Mouse (Mus musculus): ENCODE measurements at regions not wholly inside any gene's neighbourhood (a gene's known extent, or its start where the extent isn't known, plus 50 kb on each side); places are given as distances from the start of the nearest gene placed in this dataset.

- no peaks in the 10 kb centered on the region for H3K4me1 ChIP-seq (ENCODE audit: control insufficient read depth, insufficient read depth, low read length)
- no peak overlapping the region for H3K9ac ChIP-seq (ENCODE audit: low read depth, low read length)
- 67% methylated on average over 2 of the region's 2 CpGs for WGBS
- H3K27me3 ChIP-seq (replicated peaks; ENCODE audit: control insufficient read depth, insufficient read depth, low read length): no peaks in the 10 kb centered on the region
- no peak overlapping the region for H3K4me2 ChIP-seq (ENCODE audit: low read depth, low read length)
- ATAC-seq: no peak
- no peaks in the 10 kb centered on the region for H3K36me3 ChIP-seq (ENCODE audit: control insufficient read depth, insufficient read depth, low read length)
- H3K4me3 ChIP-seq (ENCODE audit: low read length): no peak overlapping the region
- H3K9me3 ChIP-seq (ENCODE audit: control insufficient read depth, low read length): no peaks in the 10 kb centered on the region
- H3K27ac ChIP-seq (ENCODE audit: low read length): no peak overlapping the region
These were observed 272.4 kb upstream of the Dach1 start for GRCm38 (mm10) chr14:98441954-98442353.

GRCm38 (mm10) chr14:98431959-98432358 lies 262.4 kb upstream of the Dach1 start:
- 47% methylated on average over 11 of the region's 11 CpGs for WGBS
- H3K4me2 ChIP-seq (ENCODE audit: low read depth, low read length): no peak overlapping the region

GRCm38 (mm10) chr14:98417719-98418118 lies 248.2 kb upstream of the Dach1 start:
- no peak overlapping the region for H3K4me2 ChIP-seq (ENCODE audit: low read depth, low read length)
- no peak for ATAC-seq
- no peaks in the 10 kb centered on the region for H3K27me3 ChIP-seq (replicated peaks; ENCODE audit: control insufficient read depth, insufficient read depth, low read length)
- no peak overlapping the region for H3K9ac ChIP-seq (ENCODE audit: low read depth, low read length)
- no peak overlapping the region for H3K27ac ChIP-seq (ENCODE audit: low read length)
- H3K9me3 ChIP-seq (ENCODE audit: control insufficient read depth, low read length): no peaks in the 10 kb centered on the region
- no peaks in the 10 kb centered on the region for H3K36me3 ChIP-seq (ENCODE audit: control insufficient read depth, insufficient read depth, low read length)
- WGBS: 65% methylated on average over 1 of the region's 1 CpGs
- no peaks in the 10 kb centered on the region for H3K4me1 ChIP-seq (ENCODE audit: control insufficient read depth, insufficient read depth, low read length)
- H3K4me3 ChIP-seq (ENCODE audit: low read length): no peak overlapping the region

More at GRCm38 (mm10) chr14:98431959-98432358, 262.4 kb upstream of the Dach1 start:
- Histone ChIP-seq H3K9ac (ENCODE audit: low read depth, low read length) (no peak overlapping the region), H3K27me3 (replicated peaks; ENCODE audit: control insufficient read depth, insufficient read depth, low read length) (no peaks in the 10 kb centered on the region), H3K4me3 (ENCODE audit: low read length) (no peak overlapping the region), H3K4me1 (ENCODE audit: control insufficient read depth, insufficient read depth, low read length) (no peaks in the 10 kb centered on the region), H3K9me3 (ENCODE audit: control insufficient read depth, low read length) (no peaks in the 10 kb centered on the region), H3K27ac (ENCODE audit: low read length) (no peak overlapping the region), H3K36me3 (ENCODE audit: control insufficient read depth, insufficient read depth, low read length) (no peaks in the 10 kb centered on the region)
- ATAC-seq: no peak

GRCm38 (mm10) chr14:98414201-98414600 lies 244.6 kb upstream of the Dach1 start:
- Histone ChIP-seq H3K4me2 (ENCODE audit: low read depth, low read length) (no peak overlapping the region), H3K4me3 (ENCODE audit: low read length) (no peak overlapping the region), H3K27me3 (replicated peaks; ENCODE audit: control insufficient read depth, insufficient read depth, low read length) (no peaks in the 10 kb centered on the region), H3K4me1 (ENCODE audit: control insufficient read depth, insufficient read depth, low read length) (no peaks in the 10 kb centered on the region), H3K36me3 (ENCODE audit: control insufficient read depth, insufficient read depth, low read length) (no peaks in the 10 kb centered on the region), H3K9ac (ENCODE audit: low read depth, low read length) (no peak overlapping the region), H3K27ac (ENCODE audit: low read length) (no peak overlapping the region), H3K9me3 (ENCODE audit: control insufficient read depth, low read length) (no peaks in the 10 kb centered on the region)
- ATAC-seq: no peak
- WGBS: 63% methylated on average over 7 of the region's 7 CpGs

- H3K4me3 ChIP-seq (ENCODE audit: low read length): no peak overlapping the region
- H3K9me3 ChIP-seq (ENCODE audit: control insufficient read depth, low read length): no peaks in the 10 kb centered on the region
- H3K9ac ChIP-seq (ENCODE audit: low read depth, low read length): no peak overlapping the region
- ATAC-seq: peak; percentile 74
- WGBS: 54% methylated on average over 3 of the region's 3 CpGs
- no peaks in the 10 kb centered on the region for H3K36me3 ChIP-seq (ENCODE audit: control insufficient read depth, insufficient read depth, low read length)
- H3K27ac ChIP-seq (ENCODE audit: low read length): no peak overlapping the region
- H3K27me3 ChIP-seq (replicated peaks; ENCODE audit: control insufficient read depth, insufficient read depth, low read length): no peaks in the 10 kb centered on the region
- H3K4me2 ChIP-seq (ENCODE audit: low read depth, low read length): no peak overlapping the region
- H3K4me1 ChIP-seq (ENCODE audit: control insufficient read depth, insufficient read depth, low read length): 0 out of 2 replicates have a peak, but pooled peaks cover 2% of the 10 kb centered on the region
These were observed 236.5 kb upstream of the Dach1 start for GRCm38 (mm10) chr14:98405936-98406635.

GRCm38 (mm10) chr14:98404026-98404425 lies 234.5 kb upstream of the Dach1 start:
- H3K36me3 ChIP-seq (ENCODE audit: control insufficient read depth, insufficient read depth, low read length): no peaks in the 10 kb centered on the region
- H3K9me3 ChIP-seq (ENCODE audit: control insufficient read depth, low read length): no peaks in the 10 kb centered on the region
- no peaks in the 10 kb centered on the region for H3K27me3 ChIP-seq (replicated peaks; ENCODE audit: control insufficient read depth, insufficient read depth, low read length)
- no peak overlapping the region for H3K4me3 ChIP-seq (ENCODE audit: low read length)
- no peak overlapping the region for H3K4me2 ChIP-seq (ENCODE audit: low read depth, low read length)
- H3K27ac ChIP-seq (ENCODE audit: low read length): no peak overlapping the region
- 0 out of 2 replicates have a peak, but pooled peaks cover 2% of the 10 kb centered on the region for H3K4me1 ChIP-seq (ENCODE audit: control insufficient read depth, insufficient read depth, low read length)
- ATAC-seq: no peak
- H3K9ac ChIP-seq (ENCODE audit: low read depth, low read length): no peak overlapping the region
- WGBS: 86% methylated on average over 5 of the region's 5 CpGs

- Histone ChIP-seq H3K4me1 (ENCODE audit: control insufficient read depth, insufficient read depth, low read length) (no peaks in the 10 kb centered on the region), H3K9ac (ENCODE audit: low read depth, low read length) (no peak overlapping the region), H3K4me2 (ENCODE audit: low read depth, low read length) (no peak overlapping the region), H3K27me3 (replicated peaks; ENCODE audit: control insufficient read depth, insufficient read depth, low read length) (no peaks in the 10 kb centered on the region), H3K9me3 (ENCODE audit: control insufficient read depth, low read length) (no peaks in the 10 kb centered on the region), H3K36me3 (ENCODE audit: control insufficient read depth, insufficient read depth, low read length) (no peaks in the 10 kb centered on the region), H3K27ac (ENCODE audit: low read length) (no peak overlapping the region), H3K4me3 (ENCODE audit: low read length) (no peak overlapping the region)
- no peak for ATAC-seq
- WGBS: 53% methylated on average over 4 of the region's 4 CpGs
These were observed 218.3 kb upstream of the Dach1 start for GRCm38 (mm10) chr14:98387871-98388270.

All from intestine, embryonic 16.5 days (tissue).